Mouse (Mus musculus) small intestine, adult 2 months (tissue): ENCODE measurements at regions not wholly inside any gene's neighbourhood (a gene's known extent, or its start where the extent isn't known, plus 50 kb on each side); places are given as distances from the start of the nearest gene placed in this dataset.

Source experiments
- H3K27ac ChIP-seq: fragments of 200-500 bp; 2 replicates; pipeline ENCODE4 v1.5.1; 2012; ENCODE audit warnings: low read depth, low read length, control low read depth, inconsistent platforms; ENCODE audit not compliant: insufficient read depth
- H3K27me3 ChIP-seq: fragments of 200-500 bp; 2 replicates; pipeline ENCODE4 v1.6.1; 2012; ENCODE audit warnings: mild to moderate bottlenecking, moderate library complexity, low read length, inconsistent platforms; ENCODE audit not compliant: control insufficient read depth, insufficient read depth
- H3K36me3 ChIP-seq: fragments of 200-500 bp; 2 replicates; pipeline ENCODE4 v1.6.1; 2012; ENCODE audit warnings: mild to moderate bottlenecking, low read length, control low read depth, inconsistent platforms; ENCODE audit not compliant: control insufficient read depth, insufficient read depth
- H3K4me1 ChIP-seq: fragments of 200-500 bp; 2 replicates; pipeline ENCODE4 v1.6.1; 2012; ENCODE audit warnings: low read length, inconsistent platforms, mixed read lengths; ENCODE audit not compliant: control insufficient read depth, insufficient read depth, insufficient read length
- H3K4me3 ChIP-seq: fragments of 200-500 bp; 2 replicates; pipeline ENCODE4 v1.5.1; 2012; ENCODE audit warnings: low read depth, mild to moderate bottlenecking, control low read depth, inconsistent platforms, low read length, moderate library complexity
- CTCF ChIP-seq: fragments of 200-500 bp; IDR thresholded peaks from 2 replicates; pipeline ENCODE4 v1.5.1; 2012; ENCODE audit warnings: low read depth, mild to moderate bottlenecking, control low read depth, inconsistent platforms, low read length, moderate library complexity, mixed read lengths; ENCODE audit not compliant: insufficient replicate concordance, insufficient read length; ENCODE audit errors: extremely low read depth
- POLR2A ChIP-seq: fragments of 200-500 bp; IDR thresholded peaks from 2 replicates; pipeline ENCODE4 v1.6.1; 2012; ENCODE audit warnings: low read depth, mild to moderate bottlenecking, control low read depth, inconsistent platforms, low read length, moderate library complexity
- WGBS: fragments of 180-500 bp; shearing (Covaris S2); methylation state at CpG from one replicate; pipeline ENCODE4 v1.1.7; 2018; 5-methylcytosine and 5-hydroxymethylcytosine counted together

DNA sequence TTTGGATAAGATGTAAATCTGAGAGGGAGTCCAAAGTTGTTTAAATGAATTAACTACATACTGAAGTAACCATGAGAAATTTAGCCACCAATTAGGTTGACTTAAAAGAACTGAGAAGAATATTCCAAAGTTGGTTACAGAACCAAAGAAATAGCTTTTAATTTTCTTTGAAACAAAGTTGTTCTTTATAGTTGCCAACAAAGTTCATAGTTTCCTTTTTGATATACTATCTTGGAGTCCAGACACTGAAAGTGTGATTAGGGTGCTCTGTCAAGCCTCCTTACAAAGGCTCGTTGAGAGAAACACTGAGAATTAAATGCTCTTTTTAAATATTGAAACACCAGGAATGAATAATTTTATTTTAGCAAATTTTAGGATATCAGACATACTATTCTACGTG, 139.0 kb upstream of the Mbnl1 start:
- Histone ChIP-seq H3K27me3 (no peaks in the 10 kb centered on the region), H3K4me1 (no peaks in the 10 kb centered on the region), H3K4me3 (no peak overlapping the region), H3K36me3 (no peaks in the 10 kb centered on the region), H3K27ac (no peak overlapping the region)
- WGBS: 80% methylated on average over 2 of the region's 2 CpGs
- TF ChIP-seq CTCF (no peak), POLR2A (no peak)

DNA sequence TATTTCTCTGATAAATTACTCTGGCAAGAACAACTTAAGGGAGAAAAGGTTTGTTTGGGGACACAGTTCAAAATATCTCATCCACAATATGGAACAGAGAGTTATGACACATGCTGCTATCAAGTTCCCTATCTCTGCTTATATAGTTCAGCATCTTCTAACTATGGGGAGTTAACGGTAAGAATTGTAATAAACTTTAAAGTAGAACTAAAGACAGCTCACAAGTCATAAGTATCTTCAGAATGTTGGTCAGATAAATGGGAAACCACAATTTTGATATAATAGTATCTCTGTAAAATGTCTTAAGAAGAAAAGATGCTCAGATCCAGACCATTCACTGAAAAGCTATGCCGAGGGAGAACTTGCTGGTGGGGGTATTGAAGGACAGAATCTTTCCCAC, 138.5 kb upstream of the Mbnl1 start:
- H3K36me3 ChIP-seq: no peaks in the 10 kb centered on the region
- no peak overlapping the region for H3K27ac ChIP-seq
- H3K4me1 ChIP-seq: no peaks in the 10 kb centered on the region
- H3K27me3 ChIP-seq: no peaks in the 10 kb centered on the region
- TF ChIP-seq CTCF (no peak), POLR2A (no peak)
- 89% methylated on average over 2 of the region's 2 CpGs for WGBS
- H3K4me3 ChIP-seq: no peak overlapping the region

DNA sequence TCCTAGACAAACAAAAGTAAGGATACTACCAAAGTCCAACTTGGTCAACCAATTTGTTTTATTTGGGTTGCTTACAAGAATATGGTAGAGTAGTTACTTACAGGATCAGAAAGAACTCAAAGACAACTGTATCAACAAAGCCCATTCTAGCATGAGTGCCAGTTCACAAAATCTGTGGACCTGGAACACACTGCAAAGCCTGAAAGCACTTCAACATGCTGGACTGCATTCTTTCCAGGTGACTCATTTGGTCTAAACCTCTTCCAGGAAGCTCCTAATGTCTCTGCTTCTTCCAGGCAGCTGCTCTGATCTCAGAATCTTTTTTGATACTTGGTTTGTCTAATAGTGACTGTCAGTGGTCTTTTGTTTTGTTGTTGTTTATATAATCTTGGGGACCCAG, 126.2 kb upstream of the Mbnl1 start:
- H3K36me3 ChIP-seq: no peaks in the 10 kb centered on the region
- TF ChIP-seq CTCF: no peak
- no peaks in the 10 kb centered on the region for H3K4me1 ChIP-seq
- H3K27me3 ChIP-seq: no peaks in the 10 kb centered on the region
- no peak overlapping the region for H3K27ac ChIP-seq
- no peak overlapping the region for H3K4me3 ChIP-seq

DNA sequence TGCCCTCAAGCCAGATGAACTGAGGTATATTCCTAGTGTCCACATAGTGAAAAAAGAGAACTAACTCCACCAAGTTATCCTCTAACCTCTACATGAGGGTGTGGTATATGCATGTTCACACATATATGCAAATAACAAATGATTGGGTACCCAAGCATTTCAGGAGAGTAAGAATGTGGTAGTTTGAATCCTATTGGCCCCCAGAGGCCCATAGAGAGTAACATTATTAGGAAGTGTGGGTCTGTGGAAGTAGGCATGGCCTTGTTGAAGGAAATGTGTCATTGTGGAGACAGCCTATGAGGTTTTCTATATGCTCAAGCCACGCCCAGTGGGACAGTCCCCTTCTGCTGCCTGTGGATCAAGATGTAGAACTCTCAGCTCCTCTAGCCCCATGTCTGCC, 125.6 kb upstream of the Mbnl1 start:
- no peak overlapping the region for H3K27ac ChIP-seq
- no peaks in the 10 kb centered on the region for H3K36me3 ChIP-seq
- H3K27me3 ChIP-seq: no peaks in the 10 kb centered on the region
- H3K4me1 ChIP-seq: no peaks in the 10 kb centered on the region
- WGBS: 88% methylated on average over 1 of the region's 1 CpGs
- TF ChIP-seq CTCF (no peak), POLR2A (no peak)
- no peak overlapping the region for H3K4me3 ChIP-seq

DNA sequence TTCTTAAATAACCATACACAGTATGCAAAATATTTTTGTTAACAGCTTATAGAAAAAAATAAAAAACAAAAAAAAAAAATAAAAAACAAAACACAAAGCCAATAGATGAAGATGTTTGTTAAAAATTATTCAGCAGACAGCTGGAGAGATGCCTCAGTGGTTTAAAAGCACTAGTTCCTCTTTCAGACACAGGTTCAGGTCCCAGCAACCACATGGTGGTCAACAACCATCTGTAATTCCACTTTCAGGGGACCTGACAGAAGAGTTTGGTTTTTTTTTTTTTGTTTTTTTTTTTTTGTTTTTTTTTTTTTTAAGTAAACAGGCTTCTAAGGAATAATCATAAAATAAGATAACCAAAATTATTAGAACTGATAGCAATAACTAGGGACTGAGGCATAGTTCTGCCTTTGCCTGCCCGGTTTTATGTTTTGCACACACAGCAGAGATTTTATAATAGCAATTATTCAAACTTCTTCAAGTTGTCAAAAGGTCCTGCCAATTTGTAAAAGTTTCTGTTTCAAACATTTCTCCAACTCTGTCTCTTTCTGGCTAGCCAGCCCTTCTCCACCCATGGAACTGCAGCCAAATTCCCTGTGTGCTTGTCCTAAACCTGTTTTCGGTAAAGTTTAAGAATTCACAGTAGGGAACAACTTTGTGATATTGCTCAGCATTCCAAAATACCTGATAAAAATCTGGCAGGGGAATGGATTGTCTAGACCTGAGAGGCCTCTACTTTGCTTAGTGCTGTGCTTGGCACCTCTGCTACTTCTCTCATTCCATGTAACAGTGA, 101.3 kb upstream of the Mbnl1 start:
- Histone ChIP-seq H3K4me1 (no peaks in the 10 kb centered on the region), H3K4me3 (no peak overlapping the region), H3K27me3 (no peaks in the 10 kb centered on the region), H3K36me3 (no peaks in the 10 kb centered on the region), H3K27ac (no peak overlapping the region)
- 81% methylated on average over 2 of the region's 2 CpGs for WGBS
- TF ChIP-seq POLR2A: no peak
- no peak for TF ChIP-seq CTCF

DNA sequence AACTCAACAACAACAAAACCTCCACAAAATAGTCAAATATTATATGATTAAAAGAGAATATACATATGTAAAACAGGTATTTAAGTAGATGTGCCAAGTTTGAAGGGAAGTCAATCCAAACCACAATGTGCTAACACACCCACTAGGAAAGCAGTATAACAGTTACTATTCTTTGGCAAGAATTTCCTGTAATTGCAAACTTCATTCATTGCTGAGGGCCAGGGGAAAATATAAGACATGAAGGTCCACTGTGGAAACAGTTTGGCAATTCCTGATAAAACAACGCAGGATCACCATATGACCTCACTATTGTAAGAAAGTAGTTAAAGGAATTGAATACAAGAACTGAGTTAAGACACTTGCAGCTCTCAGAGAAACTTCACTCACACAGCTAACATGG, 99.0 kb upstream of the Mbnl1 start:
- Histone ChIP-seq H3K4me1 (no peaks in the 10 kb centered on the region), H3K27ac (no peak overlapping the region), H3K36me3 (no peaks in the 10 kb centered on the region), H3K27me3 (no peaks in the 10 kb centered on the region), H3K4me3 (no peak overlapping the region)
- WGBS: 65% methylated on average over 1 of the region's 1 CpGs
- TF ChIP-seq CTCF (no peak), POLR2A (no peak)

DNA sequence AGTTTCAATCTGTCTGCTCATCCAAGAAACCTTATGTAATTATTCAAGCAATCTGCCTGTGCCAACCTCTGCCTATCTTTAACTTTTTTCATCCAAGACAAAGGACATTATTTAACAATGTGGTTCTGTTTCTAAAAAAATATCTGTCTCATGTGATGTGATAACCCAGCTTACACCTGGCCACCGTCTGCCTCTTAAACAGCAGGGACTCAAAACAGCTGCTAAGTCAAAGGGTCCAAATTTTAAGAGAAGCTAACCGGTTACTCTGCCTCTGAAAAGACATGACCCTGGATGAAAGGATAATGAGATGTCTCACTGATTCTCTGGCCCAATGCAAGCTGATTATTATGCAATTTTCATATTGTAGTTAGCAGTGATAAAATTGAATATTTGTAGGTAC, 84.0 kb upstream of the Mbnl1 start:
- Histone ChIP-seq H3K27me3 (no peaks in the 10 kb centered on the region), H3K36me3 (no peaks in the 10 kb centered on the region), H3K4me3 (no peak overlapping the region), H3K4me1 (no peaks in the 10 kb centered on the region), H3K27ac (no peak overlapping the region)
- no peak for TF ChIP-seq CTCF
- TF ChIP-seq POLR2A: no peak
- WGBS: 60% methylated on average over 2 of the region's 2 CpGs

DNA sequence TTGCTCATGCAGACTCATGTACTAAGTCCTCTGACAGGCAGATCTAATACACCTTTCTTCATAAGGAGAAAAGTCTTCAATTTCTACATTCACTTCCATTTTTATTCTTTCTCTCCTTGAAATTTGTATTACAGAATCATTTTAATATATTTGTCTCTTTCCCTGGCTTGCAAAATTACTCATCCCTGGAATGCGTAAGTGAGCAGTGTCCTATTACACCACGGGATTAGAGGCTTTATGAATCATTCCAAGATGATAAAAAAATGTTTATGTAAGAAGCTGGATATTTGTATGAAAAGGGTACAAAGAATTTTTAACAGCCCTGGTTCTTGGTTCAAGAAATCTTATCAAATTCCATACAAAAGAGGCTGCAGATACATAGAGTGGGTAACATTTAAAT, 83.6 kb upstream of the Mbnl1 start:
- H3K27me3 ChIP-seq: no peaks in the 10 kb centered on the region
- no peak overlapping the region for H3K27ac ChIP-seq
- TF ChIP-seq CTCF (no peak), POLR2A (no peak)
- WGBS: 69% methylated on average over 2 of the region's 2 CpGs
- no peaks in the 10 kb centered on the region for H3K4me1 ChIP-seq
- no peaks in the 10 kb centered on the region for H3K36me3 ChIP-seq
- no peak overlapping the region for H3K4me3 ChIP-seq
